Mouse (Mus musculus): ENCODE results near the gene Fdx1l. TPM values are rescaled to one million over a fixed set of nuclear protein-coding genes. Genes with fewer than 3 reads are reported as not detected.

Fdx1l gene
- polyA plus RNA-seq, 1 experiment: 2.8 TPM

- Histone ChIP-seq H3K9me3 (ENCODE audit: control insufficient read depth, low read length) (no peaks in the 10 kb centered on the region), H3K27me3 (ENCODE audit: control insufficient read depth) (peaks cover 6% of the 10 kb centered on the region), H3K4me1 (ENCODE audit: control insufficient read depth) (peaks cover 59% of the 10 kb centered on the region), H3K4me3 (replicated peaks) (no peak overlapping the region), H3K36me3 (ENCODE audit: control insufficient read depth) (peaks cover 36% of the 10 kb centered on the region)
- no peak for TF ChIP-seq GATA1 (IDR thresholded peaks at IDR 0.05; ENCODE audit: low read length)
- TF ChIP-seq TAL1 (IDR thresholded peaks at IDR 0.05; ENCODE audit: low read length): no peak
Observed at GRCm38 (mm10) chr9:21026849-21027248, 46.6 kb downstream of the Fdx1l start.

DNA sequence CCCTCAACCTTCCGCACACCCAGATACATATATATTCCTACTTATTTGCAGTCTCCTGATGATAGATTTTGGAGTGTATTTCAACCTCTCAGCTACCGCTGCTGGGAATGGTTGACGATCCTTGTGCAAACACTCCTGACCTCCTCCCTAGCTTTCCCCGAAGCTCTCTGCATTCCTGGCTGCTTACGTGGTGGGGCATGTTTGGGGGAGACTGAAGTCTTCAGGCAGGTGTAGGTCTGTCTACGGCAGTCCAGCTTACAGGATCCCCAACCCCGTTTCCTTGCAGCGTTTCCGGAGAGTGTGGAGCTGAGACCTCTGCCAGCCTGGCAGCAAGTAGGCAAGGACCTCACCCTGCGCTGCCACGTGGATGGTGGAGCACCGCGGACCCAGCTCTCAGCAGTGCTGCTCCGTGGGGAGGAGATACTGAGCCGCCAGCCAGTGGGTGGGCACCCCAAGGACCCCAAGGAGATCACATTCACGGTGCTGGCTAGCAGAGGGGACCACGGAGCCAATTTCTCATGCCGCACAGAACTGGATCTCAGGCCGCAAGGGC lies 48.1 kb downstream of the Fdx1l start:
- TF ChIP-seq GATA1 (IDR thresholded peaks at IDR 0.05; ENCODE audit: low read length) (no peak), TAL1 (IDR thresholded peaks at IDR 0.05; ENCODE audit: low read length) (no peak)
- H3K27me3 ChIP-seq (ENCODE audit: control insufficient read depth): peaks cover 3% of the 10 kb centered on the region
- no peak overlapping the region for H3K4me3 ChIP-seq (replicated peaks)
- peaks cover 34% of the 10 kb centered on the region for H3K36me3 ChIP-seq (ENCODE audit: control insufficient read depth)
- H3K9me3 ChIP-seq (ENCODE audit: control insufficient read depth, low read length): no peaks in the 10 kb centered on the region
- peaks cover 49% of the 10 kb centered on the region for H3K4me1 ChIP-seq (ENCODE audit: control insufficient read depth)

- Histone ChIP-seq H3K36me3 (ENCODE audit: control insufficient read depth) (peaks cover 20% of the 10 kb centered on the region), H3K4me3 (replicated peaks) (no peak overlapping the region), H3K9me3 (ENCODE audit: control insufficient read depth, low read length) (no peaks in the 10 kb centered on the region), H3K4me1 (ENCODE audit: control insufficient read depth) (peaks cover 31% of the 10 kb centered on the region), H3K27me3 (ENCODE audit: control insufficient read depth) (peaks cover 18% of the 10 kb centered on the region)
- no peak for TF ChIP-seq GATA1 (IDR thresholded peaks at IDR 0.05; ENCODE audit: low read length)
Observed at GRCm38 (mm10) chr9:21022726-21023125, 50.7 kb downstream of the Fdx1l start.

DNA sequence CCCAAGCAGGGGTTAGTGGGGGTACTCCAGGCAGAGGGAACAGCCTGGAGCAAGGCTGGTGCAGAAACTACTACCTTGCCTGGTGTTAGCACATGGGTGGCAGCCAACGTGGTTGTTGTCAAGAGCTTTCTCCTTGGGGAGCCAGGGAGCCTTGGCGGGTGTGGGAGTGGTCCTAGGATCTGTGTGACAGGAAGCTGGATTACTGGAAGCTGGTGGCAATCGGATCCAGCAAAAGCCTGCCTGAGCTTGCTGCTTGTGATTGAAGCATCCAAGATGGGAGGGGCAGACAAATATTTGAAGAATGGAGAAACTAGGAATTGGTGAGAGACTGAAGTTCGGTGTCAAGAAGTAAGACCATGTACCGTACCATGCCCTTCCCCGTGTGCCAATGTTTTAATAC lies 51.1 kb downstream of the Fdx1l start:
- TF ChIP-seq GATA1 (IDR thresholded peaks at IDR 0.05; ENCODE audit: low read length) (no peak), TAL1 (IDR thresholded peaks at IDR 0.05; ENCODE audit: low read length) (no peak)
- Histone ChIP-seq H3K9me3 (ENCODE audit: control insufficient read depth, low read length) (peaks cover under 1% of the 10 kb centered on the region; the same call in 1 of the 2 replicates), H3K4me1 (ENCODE audit: control insufficient read depth) (peaks cover 28% of the 10 kb centered on the region), H3K27me3 (ENCODE audit: control insufficient read depth) (peaks cover 23% of the 10 kb centered on the region), H3K36me3 (ENCODE audit: control insufficient read depth) (peaks cover 15% of the 10 kb centered on the region), H3K4me3 (replicated peaks) (no peak overlapping the region)

- TF ChIP-seq TAL1 (IDR thresholded peaks at IDR 0.05; ENCODE audit: low read length) (no peak), GATA1 (IDR thresholded peaks at IDR 0.05; ENCODE audit: low read length) (no peak)
- H3K27me3 ChIP-seq (ENCODE audit: control insufficient read depth): peaks cover 32% of the 10 kb centered on the region
- peaks cover 4% of the 10 kb centered on the region; the same call in 1 of the 2 replicates for H3K9me3 ChIP-seq (ENCODE audit: control insufficient read depth, low read length)
- H3K4me1 ChIP-seq (ENCODE audit: control insufficient read depth): peaks cover 27% of the 10 kb centered on the region
- H3K36me3 ChIP-seq (ENCODE audit: control insufficient read depth): peaks cover 6% of the 10 kb centered on the region; the same call in 1 of the 2 replicates
- H3K4me3 ChIP-seq (replicated peaks): no peak overlapping the region
Observed at GRCm38 (mm10) chr9:21021363-21021762, 52.1 kb downstream of the Fdx1l start.

- TF ChIP-seq GATA1 (IDR thresholded peaks at IDR 0.05; ENCODE audit: low read length): no peak
- no peak for TF ChIP-seq TAL1 (IDR thresholded peaks at IDR 0.05; ENCODE audit: low read length)
- H3K9me3 ChIP-seq (ENCODE audit: control insufficient read depth, low read length): peaks cover 14% of the 10 kb centered on the region; the same call in 1 of the 2 replicates
- H3K4me3 ChIP-seq (replicated peaks): no peak overlapping the region
- peaks cover 59% of the 10 kb centered on the region for H3K27me3 ChIP-seq (ENCODE audit: control insufficient read depth)
- peaks cover 37% of the 10 kb centered on the region for H3K4me1 ChIP-seq (ENCODE audit: control insufficient read depth)
- no peaks in the 10 kb centered on the region; the same call in 1 of the 2 replicates for H3K36me3 ChIP-seq (ENCODE audit: control insufficient read depth)
Observed at GRCm38 (mm10) chr9:21018600-21018999, 54.8 kb downstream of the Fdx1l start.

Other genes with a start within 250 kb of the Fdx1l start
- 0.29 and 0.57 TPM in 2 replicates for gene A230050P20Rik, start 205.0 kb downstream of the Fdx1l start, polyA plus RNA-seq (2012)
- 0.06 and 0.19 TPM in 2 replicates for gene Angptl6, start 193.9 kb downstream of the Fdx1l start, polyA plus RNA-seq (2012)
- gene Ppan, start 185.4 kb downstream of the Fdx1l start, polyA plus RNA-seq (2012): 14.9 and 16.4 TPM in 2 replicates
- gene Eif3g, start 175.0 kb downstream of the Fdx1l start, polyA plus RNA-seq (2012): 46.8 and 55.3 TPM in 2 replicates
- gene Dnmt1, start 113.7 kb downstream of the Fdx1l start, polyA plus RNA-seq (2012): 25.3 TPM in 2 replicates
- gene S1pr2, start 96.8 kb downstream of the Fdx1l start, polyA plus RNA-seq (2012): 0.02 TPM in 2 replicates
- gene Mrpl4, start 70.9 kb downstream of the Fdx1l start, polyA plus RNA-seq (2012): 11.7 and 15.4 TPM in 2 replicates
- gene Icam1, start 57.6 kb downstream of the Fdx1l start, polyA plus RNA-seq (2012): 0.04 and 0.11 TPM in 2 replicates
- gene Icam4, start 44.2 kb downstream of the Fdx1l start, polyA plus RNA-seq (2012): 105 and 134 TPM in 2 replicates
- 0.63 and 0.86 TPM in 2 replicates for gene Icam5, start 41.5 kb downstream of the Fdx1l start, polyA plus RNA-seq (2012)
- 1.4 and 1.9 TPM in 2 replicates for gene Zglp1, start 6.5 kb downstream of the Fdx1l start, polyA plus RNA-seq (2012)
- gene Gm49373, start 518 bp downstream of the Fdx1l start, polyA plus RNA-seq (2012): 0.12 and 0.16 TPM in 2 replicates
- 11.6 and 15.1 TPM in 2 replicates for gene Gm38431, start 18.4 kb upstream of the Fdx1l start, polyA plus RNA-seq (2012)
- 7.5 and 9.3 TPM in 2 replicates for gene Raver1, start 18.4 kb upstream of the Fdx1l start, polyA plus RNA-seq (2012)
- gene Tyk2, start 57.6 kb upstream of the Fdx1l start, polyA plus RNA-seq (2012): 0.26 and 0.30 TPM in 2 replicates
- gene Cdc37, start 76.4 kb upstream of the Fdx1l start, polyA plus RNA-seq (2012): 12.7 and 17.4 TPM in 2 replicates
- 0.04 and 0.05 TPM in 2 replicates for gene Pde4a, start 92.1 kb upstream of the Fdx1l start, polyA plus RNA-seq (2012)
- 4.2 and 5.2 TPM in 2 replicates for gene Keap1, start 165.7 kb upstream of the Fdx1l start, polyA plus RNA-seq (2012)
- gene S1pr5, start 174.8 kb upstream of the Fdx1l start, polyA plus RNA-seq (2012): not detected in 2 replicates
- 25.4 and 30.2 TPM in 2 replicates for gene Atg4d, start 191.7 kb upstream of the Fdx1l start, polyA plus RNA-seq (2012)
- gene Kri1, start 214.4 kb upstream of the Fdx1l start, polyA plus RNA-seq (2012): 3.5 and 4.6 TPM in 2 replicates
- 36.6 and 42.6 TPM in 2 replicates for gene Cdkn2d, start 217.8 kb upstream of the Fdx1l start, polyA plus RNA-seq (2012)
- not detected in 2 replicates for gene Ap1m2, start 238.7 kb upstream of the Fdx1l start, polyA plus RNA-seq (2012)
- 0.76 and 0.82 TPM in 2 replicates for gene Slc44a2, start 247.1 kb upstream of the Fdx1l start, polyA plus RNA-seq (2012)

Data from erythroblast, embryonic 14.5 days (primary cell).